Mouse (Mus musculus) neural tube, embryonic 11.5 days (tissue): ENCODE measurements around the gene Depdc5. TPM values are rescaled to one million over a fixed set of nuclear protein-coding genes. Genes with fewer than 3 reads are reported as not detected.
"Not testable (repeated sequence)": the region's sequence is repeated elsewhere in the genome, so short reads cannot be mapped to it uniquely, and the experiment has no call there.

Source experiments
- ATAC-seq: fragments of 200-750 bp; cut with Nextera tagmentation; 2 replicates; pipeline ENCODE4 v1.8.0; 2017; ENCODE audit warnings: moderate number of reproducible peaks, mild to moderate bottlenecking, moderate TSS enrichment, moderate library complexity; ENCODE audit not compliant: insufficient read depth, low FRiP score, low TSS enrichment
- DNase-seq: peaks from one replicate; pipeline ENCODE4 v3.0.0-alpha.2; 2015; ENCODE audit warnings: low spot score
- H3K27ac ChIP-seq: fragments of 300-500 bp; sonication (generic); 2 replicates; pipeline ENCODE4 v1.5.1; 2014; ENCODE audit warnings: low read depth, mild to moderate bottlenecking, low read length
- H3K27me3 ChIP-seq: fragments of 300-500 bp; sonication (generic); 2 replicates; pipeline ENCODE4 v1.6.1; 2014; ENCODE audit warnings: mild to moderate bottlenecking, low read length, mixed read lengths; ENCODE audit not compliant: control insufficient read depth, insufficient read depth
- H3K36me3 ChIP-seq: fragments of 300-500 bp; sonication (generic); 2 replicates; pipeline ENCODE4 v1.6.1; 2014; ENCODE audit warnings: mild to moderate bottlenecking, low read length, moderate library complexity, mixed read lengths; ENCODE audit not compliant: control insufficient read depth, insufficient read depth
- H3K4me1 ChIP-seq: fragments of 300-500 bp; sonication (generic); 2 replicates; pipeline ENCODE4 v1.6.1; 2014; ENCODE audit warnings: low read length, mixed read lengths; ENCODE audit not compliant: control insufficient read depth, insufficient read depth
- H3K4me2 ChIP-seq: fragments of 300-500 bp; sonication (generic); 2 replicates; pipeline ENCODE4 v1.6.1; 2014; ENCODE audit warnings: low read depth, mild to moderate bottlenecking, moderate library complexity
- H3K4me3 ChIP-seq: fragments of 300-500 bp; sonication (generic); 2 replicates; pipeline ENCODE4 v1.5.1; 2014; ENCODE audit warnings: low read depth, low read length
- H3K9ac ChIP-seq: fragments of 300-500 bp; sonication (generic); 2 replicates; pipeline ENCODE4 v1.6.1; 2014; ENCODE audit warnings: mild to moderate bottlenecking, low read length
- H3K9me3 ChIP-seq: fragments of 300-500 bp; sonication (generic); 2 replicates; pipeline ENCODE4 v1.6.1; 2016; ENCODE audit warnings: low read length; ENCODE audit not compliant: control insufficient read depth
- WGBS: fragments of 180-500 bp; shearing (Covaris S2); extraction: QIAGEN DNeasy Blood & Tissue Kit; methylation state at CpG from one replicate; pipeline ENCODE4 v1.1.7; 2014; 5-methylcytosine and 5-hydroxymethylcytosine counted together
- polyA plus RNA-seq: library from polyadenylated mRNA; unstranded; fragments of >200 nt; fragmentation: Nextera tagmentation; extraction: Ambion mirVana; gene quantifications from 2 replicates; pipeline ENCODE4 v1.2.1, GENCODE M21; 2014

The Depdc5 gene
- polyA plus RNA-seq, 1 experiment from 2014 or later: 39.7 TPM

GRCm38 (mm10) chr5:32862469-32863132 lies 900 bp upstream of the Depdc5 start:
- Histone ChIP-seq H3K4me3 (peak overlapping the region; percentile 74; the same call in 1 of the 2 replicates), H3K9me3 (no peaks in the 10 kb centered on the region), H3K27ac (no peak overlapping the region), H3K36me3 (peaks cover 3% of the 10 kb centered on the region), H3K4me2 (no peak overlapping the region), H3K4me1 (peaks cover 5% of the 10 kb centered on the region; the same call in 1 of the 2 replicates), H3K9ac (no peak overlapping the region), H3K27me3 (no peaks in the 10 kb centered on the region)
- WGBS: 78% methylated on average over 6 of the region's 6 CpGs
- DNase-seq (no peak), ATAC-seq (no peak)

DNA sequence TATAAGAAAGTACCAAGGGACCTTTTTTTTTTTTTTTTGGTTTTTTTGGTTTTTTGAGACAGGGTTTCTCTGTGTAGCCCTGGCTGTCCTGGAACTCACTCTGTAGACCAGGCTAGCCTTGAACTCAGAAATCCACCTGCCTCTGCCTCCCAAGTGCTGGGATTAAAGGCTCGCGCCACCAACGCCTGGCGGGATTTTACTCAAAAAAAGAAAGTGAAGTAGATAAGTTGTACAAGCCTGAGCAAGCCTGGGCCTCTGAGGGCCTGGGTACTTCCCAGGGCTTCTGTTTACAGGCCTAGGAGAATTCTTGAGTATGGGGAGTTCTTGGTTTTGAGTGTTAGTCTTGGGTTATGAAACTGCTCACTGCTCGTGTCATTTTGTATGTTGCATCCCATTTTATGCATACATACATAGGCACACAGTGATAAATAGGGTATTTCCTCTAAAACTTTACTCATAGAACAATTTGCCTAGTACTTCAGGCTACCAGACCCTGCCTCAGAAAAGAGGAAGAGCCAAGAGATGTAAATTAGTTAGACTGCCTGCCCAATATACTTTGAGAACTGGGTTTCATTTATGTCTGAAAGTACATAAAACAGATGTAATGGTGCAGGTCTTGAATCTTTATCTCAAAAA lies 6.0 kb downstream of the Depdc5 start:
- H3K4me1 ChIP-seq: no peaks in the 10 kb centered on the region
- H3K36me3 ChIP-seq: peaks cover 10% of the 10 kb centered on the region
- H3K9me3 ChIP-seq: no peaks in the 10 kb centered on the region
- no peak overlapping the region for H3K9ac ChIP-seq
- DNase-seq: no peak
- no peak overlapping the region for H3K27ac ChIP-seq
- WGBS: 92% methylated on average over 5 of the region's 5 CpGs
- no peak for ATAC-seq
- H3K4me3 ChIP-seq: no peak overlapping the region
- H3K27me3 ChIP-seq: no peaks in the 10 kb centered on the region
- H3K4me2 ChIP-seq: no peak overlapping the region

DNA sequence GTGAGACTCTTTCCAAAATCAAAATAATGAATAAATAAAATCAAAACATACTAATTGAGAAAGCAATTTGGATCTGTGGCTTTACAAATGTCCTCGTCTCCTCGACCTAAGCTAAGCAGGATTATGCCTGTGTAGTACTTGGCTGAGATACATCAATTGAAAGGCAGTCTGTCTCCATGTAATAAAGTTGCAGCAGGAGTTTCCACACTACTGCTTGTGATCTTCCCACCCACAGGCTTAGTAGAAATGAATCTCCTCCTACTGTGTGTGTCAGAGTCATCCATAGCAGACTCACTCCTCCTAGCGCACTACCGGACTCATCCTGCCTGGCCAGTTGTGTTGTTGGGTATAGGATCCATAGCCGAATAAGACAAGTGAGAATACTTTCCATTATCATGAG lies 8.8 kb downstream of the Depdc5 start:
- DNase-seq (no peak), ATAC-seq (no peak)
- H3K27ac ChIP-seq: no peak overlapping the region
- no peaks in the 10 kb centered on the region for H3K4me1 ChIP-seq
- H3K27me3 ChIP-seq: no peaks in the 10 kb centered on the region
- 95% methylated on average over 5 of the region's 5 CpGs for WGBS
- no peaks in the 10 kb centered on the region for H3K9me3 ChIP-seq
- H3K9ac ChIP-seq: no peak overlapping the region
- no peak overlapping the region for H3K4me3 ChIP-seq
- H3K36me3 ChIP-seq: peaks cover 13% of the 10 kb centered on the region
- H3K4me2 ChIP-seq: no peak overlapping the region

- H3K4me2 ChIP-seq: no peak overlapping the region
- no peak overlapping the region for H3K27ac ChIP-seq
- H3K36me3 ChIP-seq: peaks cover 4% of the 10 kb centered on the region
- 70% methylated on average over 3 of the region's 3 CpGs for WGBS
- no peaks in the 10 kb centered on the region for H3K27me3 ChIP-seq
- H3K9ac ChIP-seq: no peak overlapping the region
- no peaks in the 10 kb centered on the region for H3K4me1 ChIP-seq
- ATAC-seq: no peak
- H3K4me3 ChIP-seq: no peak overlapping the region
- DNase-seq: no peak
- no peaks in the 10 kb centered on the region; the same call in 1 of the 2 replicates for H3K9me3 ChIP-seq
Observed at GRCm38 (mm10) chr5:32886739-32887138, 23.2 kb downstream of the Depdc5 start.

DNA sequence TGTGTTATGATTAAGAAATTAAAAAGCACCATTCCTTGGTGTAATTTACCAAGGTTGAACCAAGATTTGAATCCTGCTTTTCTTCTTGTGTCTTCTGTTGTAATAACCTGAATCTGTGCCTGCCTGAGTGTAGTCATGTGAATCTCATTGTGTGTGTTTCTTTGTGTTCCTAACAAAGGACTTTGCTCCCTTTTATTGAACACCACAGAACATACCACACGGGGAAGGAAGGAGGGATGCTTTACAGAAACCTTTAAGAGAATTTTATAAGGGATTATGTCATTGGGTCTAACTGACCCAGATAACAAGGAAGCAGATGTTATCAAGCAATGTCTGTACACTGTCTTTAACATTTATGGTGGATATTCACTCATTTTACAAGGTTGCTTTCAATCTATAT lies 44.0 kb downstream of the Depdc5 start:
- Histone ChIP-seq H3K27me3 (no peaks in the 10 kb centered on the region), H3K27ac (no peak overlapping the region), H3K36me3 (peaks cover 5% of the 10 kb centered on the region), H3K9me3 (no peaks in the 10 kb centered on the region), H3K4me2 (no peak overlapping the region), H3K9ac (no peak overlapping the region), H3K4me3 (no peak overlapping the region), H3K4me1 (no peaks in the 10 kb centered on the region)
- ATAC-seq: no peak
- DNase-seq: no peak
- 48% methylated on average over 1 of the region's 1 CpGs for WGBS

- no peak for ATAC-seq
- H3K36me3 ChIP-seq: peaks cover 7% of the 10 kb centered on the region
- no peaks in the 10 kb centered on the region for H3K9me3 ChIP-seq
- H3K27ac ChIP-seq: no peak overlapping the region
- no peaks in the 10 kb centered on the region for H3K4me1 ChIP-seq
- no peak overlapping the region for H3K4me3 ChIP-seq
- no peak for DNase-seq
- no peaks in the 10 kb centered on the region for H3K27me3 ChIP-seq
- no peak overlapping the region for H3K4me2 ChIP-seq
- WGBS: 89% methylated on average over 3 of the region's 3 CpGs
- no peak overlapping the region for H3K9ac ChIP-seq
Observed at GRCm38 (mm10) chr5:32914071-32914470, 50.6 kb downstream of the Depdc5 start.

- not testable (repeated sequence) for H3K9me3 ChIP-seq, H3K4me3 ChIP-seq, H3K36me3 ChIP-seq, H3K4me2 ChIP-seq, DNase-seq, ATAC-seq, H3K4me1 ChIP-seq, H3K9ac ChIP-seq, H3K27me3 ChIP-seq, H3K27ac ChIP-seq
- 90% methylated on average over 2 of the region's 2 CpGs for WGBS
Observed at GRCm38 (mm10) chr5:32919281-32919680, 55.8 kb downstream of the Depdc5 start.

DNA sequence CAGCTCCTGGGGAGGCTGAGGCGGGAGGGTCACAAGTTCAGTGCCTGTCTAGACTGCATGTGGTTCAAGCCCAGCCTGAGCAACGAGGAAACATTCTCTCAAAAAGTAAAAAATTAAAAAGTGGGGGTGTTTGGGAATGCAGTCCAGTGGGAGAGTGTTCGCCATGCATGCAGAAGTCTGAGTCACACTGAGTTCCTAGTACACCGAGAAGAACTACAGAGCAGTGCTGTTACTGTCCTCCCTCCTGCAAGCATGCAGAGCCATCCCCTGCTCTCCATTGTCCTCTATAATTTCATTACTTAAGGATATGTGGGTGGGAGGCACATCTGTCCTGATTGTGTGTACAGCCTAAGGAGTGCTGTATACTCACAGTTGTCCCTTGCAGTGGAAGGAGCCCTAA lies 59.4 kb downstream of the Depdc5 start:
- no peaks in the 10 kb centered on the region for H3K27me3 ChIP-seq
- no peak overlapping the region for H3K9ac ChIP-seq
- H3K36me3 ChIP-seq: peaks cover 4% of the 10 kb centered on the region
- no peak overlapping the region for H3K4me2 ChIP-seq
- no peak overlapping the region for H3K27ac ChIP-seq
- ATAC-seq: no peak
- H3K9me3 ChIP-seq: no peaks in the 10 kb centered on the region
- 90% methylated on average over 4 of the region's 4 CpGs for WGBS
- H3K4me1 ChIP-seq: no peaks in the 10 kb centered on the region
- DNase-seq: no peak
- no peak overlapping the region for H3K4me3 ChIP-seq

GRCm38 (mm10) chr5:32930761-32931160 lies 67.3 kb downstream of the Depdc5 start:
- no peaks in the 10 kb centered on the region for H3K9me3 ChIP-seq
- no peaks in the 10 kb centered on the region for H3K27me3 ChIP-seq
- 79% methylated on average over 2 of the region's 2 CpGs for WGBS
- peaks cover 7% of the 10 kb centered on the region for H3K36me3 ChIP-seq
- no peak for ATAC-seq
- no peak for DNase-seq
- no peak overlapping the region for H3K27ac ChIP-seq
- no peak overlapping the region for H3K4me2 ChIP-seq
- H3K4me3 ChIP-seq: no peak overlapping the region
- H3K9ac ChIP-seq: no peak overlapping the region
- H3K4me1 ChIP-seq: no peaks in the 10 kb centered on the region
